Mouse (Mus musculus): ENCODE measurements around the gene Snd1.

DNA sequence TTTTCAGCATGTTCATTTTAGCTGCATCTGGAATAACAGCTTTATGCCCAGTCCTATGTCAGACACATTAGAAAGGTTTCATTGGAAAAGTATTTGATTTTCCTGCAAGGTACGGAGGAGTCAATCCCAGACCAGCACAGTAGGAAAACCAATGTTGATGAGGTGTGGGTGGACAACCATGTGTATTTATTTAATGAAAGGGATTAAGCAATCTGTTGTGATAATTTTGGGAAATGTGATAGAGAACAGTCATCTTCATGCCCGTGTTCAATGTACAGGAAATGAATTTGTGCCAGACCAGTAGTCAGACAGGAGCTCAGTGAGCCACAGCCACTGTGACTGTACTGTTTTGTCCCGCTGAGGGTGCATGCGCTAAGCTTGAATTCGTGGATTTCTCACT, 212.8 kb downstream of the Snd1 start:
- TF ChIP-seq CTCF (IDR thresholded peaks at IDR 0.05; ENCODE audit: low read depth) (no peak), EP300 (IDR thresholded peaks at IDR 0.05; ENCODE audit: low read depth) (no peak)

Data from liver, postnatal 0 days (tissue).